Mouse (Mus musculus) kidney, adult 18-20 months (tissue): Measurements from ENCODE around the gene Sgsm2.

Source experiments
- DNase-seq: peaks from one replicate; pipeline ENCODE4 v3.0.0; 2021

Gene Sgsm2

DNA sequence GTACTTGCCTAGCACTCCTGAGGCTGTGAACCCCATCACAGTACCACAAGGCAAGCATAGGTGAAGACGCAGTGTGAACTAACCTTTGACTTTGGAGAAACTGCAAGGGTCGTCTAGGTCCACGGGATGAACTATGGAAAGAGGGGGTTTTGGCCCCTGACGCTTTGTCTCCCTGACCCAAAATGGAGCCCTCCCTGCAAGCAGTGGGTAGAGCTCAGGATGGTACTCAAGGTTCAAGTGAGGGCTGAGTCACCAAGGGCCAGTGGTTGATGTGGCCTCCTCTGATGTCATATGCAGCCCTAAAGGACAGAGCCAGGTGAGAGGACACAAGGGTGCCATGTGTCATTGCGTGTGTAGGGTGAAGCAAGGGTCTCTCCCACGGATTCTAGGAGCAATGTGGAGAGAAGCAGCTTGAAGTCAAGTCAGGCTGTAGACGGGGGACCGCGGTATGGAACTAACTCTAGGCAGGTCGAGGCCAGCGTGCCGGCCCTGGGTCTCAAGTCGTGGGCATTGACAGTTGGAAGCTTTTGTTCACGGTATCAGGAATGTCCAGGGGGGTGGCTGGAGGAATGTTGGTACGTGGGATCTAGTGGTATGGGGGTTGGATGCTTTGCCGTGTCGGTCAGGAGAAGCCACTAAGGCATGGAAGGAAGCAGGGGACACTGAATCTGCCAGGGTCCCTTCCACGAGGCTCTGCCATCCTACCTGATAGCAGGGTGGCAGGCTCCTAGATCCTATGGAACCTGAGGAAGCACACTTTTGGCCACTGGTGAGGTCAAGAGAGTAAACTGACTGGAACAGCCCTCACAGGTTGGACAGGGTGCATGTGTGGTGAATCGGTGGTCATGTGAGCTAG is 56.8 kb downstream of the Sgsm2 start:
- no peak for DNase-seq

DNA sequence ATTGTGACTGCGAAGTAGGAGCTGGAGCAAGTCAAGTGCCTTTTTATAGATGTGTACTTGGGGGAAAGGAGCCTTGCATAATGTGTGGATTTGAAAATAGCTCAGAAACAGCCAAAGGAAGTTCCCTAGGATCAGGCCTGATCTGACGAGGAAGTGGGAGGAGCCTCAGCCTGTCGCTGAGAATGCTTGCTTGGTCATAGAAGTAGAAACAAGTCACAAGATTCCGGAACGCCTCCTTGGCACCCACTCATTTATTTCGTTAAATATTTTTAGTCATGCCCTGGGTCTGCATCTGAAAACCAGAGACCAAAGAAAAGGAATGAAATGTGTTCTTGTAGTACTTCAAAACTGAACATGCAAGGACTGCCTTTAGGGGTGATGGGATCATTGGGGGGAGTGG is 57.9 kb downstream of the Sgsm2 start:
- DNase-seq: peak; percentile 83

DNA sequence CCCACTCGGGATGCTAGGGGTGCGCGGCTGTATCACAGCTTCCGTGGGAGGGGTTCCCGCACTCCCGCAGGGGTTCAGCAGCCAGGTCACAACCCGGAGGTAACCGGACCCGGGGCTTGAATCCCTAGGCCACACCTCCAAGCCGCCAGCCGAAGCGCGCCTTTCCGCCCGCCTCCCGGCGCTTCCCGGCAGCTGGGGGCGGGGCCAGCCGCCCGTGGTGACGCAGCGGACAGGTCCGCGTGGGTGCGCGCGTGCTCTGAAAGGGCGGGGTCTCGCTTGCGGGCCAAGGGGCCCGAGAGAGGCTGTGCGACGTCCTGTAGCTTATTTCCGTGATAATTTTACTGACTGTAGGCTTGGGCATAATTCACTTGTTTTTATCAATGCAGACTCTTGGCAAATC is 58.4 kb downstream of the Sgsm2 start:
- peak; percentile 96 for DNase-seq

DNA sequence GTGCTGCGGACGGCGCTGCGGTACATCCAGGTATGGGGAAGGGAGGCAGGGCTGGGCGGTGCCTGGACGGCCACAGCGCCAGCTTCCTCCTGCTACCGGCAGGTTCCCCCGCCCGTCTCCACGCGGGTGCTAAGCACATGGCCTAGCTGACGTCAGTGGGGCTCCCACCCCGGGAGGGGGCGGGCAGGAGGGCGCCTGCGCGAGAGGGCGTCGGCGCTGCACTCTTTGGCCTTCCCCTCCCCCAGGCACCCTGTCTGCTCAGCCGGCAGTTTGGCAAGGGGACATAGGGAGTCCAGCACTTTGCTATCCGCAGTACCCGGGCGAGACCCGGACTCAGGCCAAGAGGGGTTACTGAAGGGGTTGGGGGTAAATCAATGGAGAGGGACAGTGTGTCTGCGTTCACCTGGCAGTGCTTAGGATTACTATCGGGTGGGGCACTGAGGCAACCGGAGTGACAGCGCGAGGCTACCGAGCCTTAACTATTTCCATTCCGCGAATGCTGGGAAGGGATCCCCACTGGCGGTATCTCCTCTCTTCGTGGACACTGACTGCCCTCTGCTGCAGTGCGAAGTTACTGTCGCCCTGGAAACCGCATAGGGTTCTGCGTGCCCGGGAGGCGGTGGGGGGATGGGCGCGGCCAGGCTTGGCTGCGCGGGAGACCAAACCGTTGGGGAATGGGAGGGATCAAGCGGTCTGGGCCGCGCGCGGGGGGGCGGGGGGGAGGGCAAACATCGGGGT is 59.0 kb downstream of the Sgsm2 start:
- DNase-seq: peak; percentile 95

DNA sequence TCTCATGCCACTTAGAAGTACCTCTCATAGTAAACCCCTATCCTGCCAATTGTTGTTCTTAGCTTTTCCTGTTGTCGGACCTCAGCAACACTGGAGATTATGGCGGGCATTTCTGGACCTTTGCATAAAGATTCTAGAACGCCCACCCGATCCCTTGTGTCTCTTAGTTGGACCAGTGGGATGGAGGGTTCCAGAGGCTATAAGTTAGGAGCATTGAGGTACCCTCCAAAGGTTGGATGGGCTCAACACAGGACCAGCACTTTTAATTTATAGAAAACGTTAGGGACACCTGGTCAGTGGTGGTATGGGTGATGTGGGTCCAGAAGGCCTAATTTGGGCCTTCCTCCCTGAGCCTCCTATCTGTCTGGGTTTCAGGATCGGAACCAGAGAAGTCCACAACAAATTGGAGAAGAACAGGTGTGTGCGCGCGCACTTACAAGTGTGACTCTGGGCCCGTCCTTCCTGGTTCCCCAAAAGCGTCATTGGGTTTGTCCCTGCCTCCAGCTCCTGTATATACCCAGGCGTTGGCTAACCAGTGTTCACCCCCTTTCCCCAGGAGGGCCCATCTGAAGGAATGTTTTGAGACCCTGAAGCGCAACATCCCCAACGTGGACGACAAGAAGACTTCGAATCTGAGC is 59.7 kb downstream of the Sgsm2 start:
- no peak for DNase-seq

DNA sequence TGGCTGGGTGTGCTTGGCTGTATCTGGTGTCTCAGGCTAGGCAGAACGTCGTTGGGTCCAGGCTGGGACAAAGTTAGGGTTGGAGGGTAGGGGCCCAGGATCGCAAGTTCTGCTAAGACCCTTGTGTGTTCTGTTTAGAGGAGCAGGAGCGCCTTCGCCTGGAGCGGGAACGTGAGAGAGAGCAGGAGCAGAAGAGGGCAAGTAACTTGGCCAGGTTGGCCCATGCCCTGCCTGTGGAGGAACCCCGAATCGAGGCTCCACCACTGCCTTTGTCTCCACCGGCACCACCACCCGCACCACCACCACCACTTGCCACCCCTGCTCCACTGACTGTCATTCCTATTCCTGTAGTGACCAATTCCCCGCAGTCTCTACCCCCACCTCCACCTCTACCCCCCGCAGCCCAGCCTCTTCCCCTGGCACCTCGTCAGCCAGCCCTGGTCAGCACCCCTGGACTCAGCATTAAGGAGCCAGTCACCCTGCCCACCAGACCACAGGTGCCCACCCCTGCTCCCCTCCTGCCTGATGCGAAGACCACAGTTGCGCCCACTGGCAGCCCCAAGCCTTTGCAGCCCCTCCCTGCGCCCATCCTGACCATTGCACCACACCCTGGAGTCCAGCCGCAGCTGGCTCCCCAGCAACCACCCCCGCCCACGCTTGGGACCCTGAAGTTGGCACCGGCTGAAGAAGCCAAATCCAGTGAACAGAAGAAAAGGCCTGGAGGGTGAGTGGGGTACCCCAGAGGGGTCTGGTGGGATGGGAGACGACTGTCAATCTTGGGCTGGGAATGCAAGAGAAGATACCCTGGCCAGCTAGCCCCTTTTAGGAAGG is 60.4 kb downstream of the Sgsm2 start:
- no peak for DNase-seq

DNA sequence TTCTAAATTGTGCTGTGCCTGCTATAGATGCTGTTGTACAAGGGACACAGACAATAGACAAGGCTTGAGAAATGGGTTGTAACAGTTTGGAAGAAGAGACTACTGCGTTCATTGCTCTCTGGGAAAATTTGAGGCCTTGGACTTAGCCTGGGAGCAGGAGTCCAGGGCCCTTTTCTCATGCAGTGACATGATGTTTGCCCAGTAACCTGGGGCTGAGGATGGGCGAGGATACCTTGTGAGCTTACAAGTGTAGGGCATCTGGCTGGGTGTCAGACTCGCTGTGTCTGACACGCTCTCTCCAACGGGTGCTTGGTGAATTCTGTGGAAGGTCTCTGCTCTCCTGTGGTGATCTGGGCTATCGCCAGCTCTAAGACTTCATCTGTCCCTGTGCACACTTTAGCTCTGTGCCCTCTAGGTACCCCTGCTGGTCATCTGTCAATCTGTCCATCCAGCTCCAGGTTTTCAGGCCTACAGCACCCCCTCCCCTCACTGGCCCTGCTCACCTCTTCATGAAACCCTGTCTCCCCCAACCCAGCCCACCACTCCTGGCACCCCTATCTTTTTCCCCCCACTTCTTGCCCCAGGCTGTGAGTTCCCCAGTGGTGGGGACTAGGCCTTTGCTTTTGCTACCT is 61.2 kb downstream of the Sgsm2 start:
- no peak for DNase-seq

DNA sequence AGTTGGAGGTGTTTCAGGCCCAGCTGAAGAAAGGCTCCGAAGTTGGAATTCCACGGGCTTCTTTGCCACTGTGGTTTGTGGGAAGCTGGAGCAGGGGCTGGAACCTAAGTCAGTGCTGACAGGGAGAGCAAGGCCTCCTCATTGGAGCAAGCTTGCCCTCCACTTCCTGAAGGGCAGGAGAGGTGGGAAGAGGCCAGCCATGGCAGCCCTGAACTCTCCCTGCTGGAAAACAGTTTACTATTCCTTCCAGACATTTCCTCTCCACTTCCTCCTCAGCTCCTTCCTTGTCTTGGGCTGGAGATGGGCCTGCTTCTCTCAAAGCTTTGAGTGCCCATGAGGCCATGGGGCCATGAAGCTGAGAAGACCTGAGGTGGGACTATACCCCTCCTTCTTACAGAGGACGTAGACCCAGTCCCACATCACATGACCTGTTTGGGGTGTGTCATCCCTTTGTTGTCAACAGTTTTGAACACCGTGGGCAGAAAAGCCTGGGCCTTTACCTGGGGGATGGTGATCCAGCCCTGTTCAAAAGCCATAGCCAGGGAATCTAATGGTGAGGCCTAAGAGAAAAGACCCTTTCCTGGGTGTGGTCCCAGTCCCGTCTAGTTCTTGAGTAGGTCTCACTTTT is 62.1 kb downstream of the Sgsm2 start:
- DNase-seq: no peak

DNA sequence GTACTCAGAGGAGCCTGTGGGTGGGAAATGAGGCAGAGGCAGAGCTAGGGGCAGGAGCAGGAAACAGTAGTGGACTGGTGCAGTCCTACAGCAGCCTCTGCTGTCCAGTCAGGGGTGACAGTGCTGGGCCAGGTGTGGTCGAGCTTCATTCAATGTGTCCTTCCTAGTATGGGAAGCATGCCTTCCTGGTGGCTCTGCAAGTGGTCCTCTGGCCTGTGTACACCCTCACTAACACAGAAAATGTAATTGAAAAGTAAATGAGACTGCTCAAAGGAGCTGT is 62.6 kb downstream of the Sgsm2 start:
- no peak for DNase-seq

DNA sequence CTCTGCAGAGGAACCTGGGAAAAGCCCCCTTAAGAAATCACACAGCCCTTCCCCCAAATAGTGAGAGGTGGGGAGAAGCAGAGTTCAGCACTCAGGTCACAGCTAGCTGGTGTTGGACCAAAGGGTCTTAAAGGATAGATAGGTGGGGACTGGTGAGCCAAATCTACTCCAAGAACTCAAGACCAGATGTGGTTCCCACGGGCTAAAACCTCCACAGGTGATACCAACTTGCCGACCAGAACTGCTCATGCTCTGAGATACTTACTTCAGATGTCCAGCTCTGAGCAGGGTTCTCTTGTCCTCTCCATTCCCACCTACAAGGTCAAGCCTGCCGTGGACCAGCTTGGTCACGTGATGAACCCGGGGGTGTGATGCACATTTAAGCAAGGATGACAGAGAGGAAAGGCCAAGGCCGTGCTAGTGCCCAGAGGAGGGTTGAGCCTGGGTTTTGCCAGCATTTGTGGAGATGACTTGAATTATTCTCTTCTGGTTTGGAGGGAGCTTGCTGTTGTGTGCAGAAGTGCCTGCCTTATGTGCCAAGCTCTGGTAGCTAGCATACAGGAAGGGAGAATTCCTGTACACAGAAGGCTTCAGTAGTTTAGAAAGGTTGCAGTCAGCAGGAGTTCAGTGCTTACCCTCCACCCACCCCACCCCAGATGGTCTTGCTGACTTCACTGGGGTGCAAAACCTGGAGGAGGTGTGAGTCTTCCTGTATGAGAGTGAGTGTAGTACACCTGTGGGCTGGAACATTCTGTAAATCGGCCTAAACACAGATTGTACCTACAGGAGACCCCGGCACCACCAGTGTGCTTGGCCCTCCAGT is 63.1 kb downstream of the Sgsm2 start:
- DNase-seq: no peak

DNA sequence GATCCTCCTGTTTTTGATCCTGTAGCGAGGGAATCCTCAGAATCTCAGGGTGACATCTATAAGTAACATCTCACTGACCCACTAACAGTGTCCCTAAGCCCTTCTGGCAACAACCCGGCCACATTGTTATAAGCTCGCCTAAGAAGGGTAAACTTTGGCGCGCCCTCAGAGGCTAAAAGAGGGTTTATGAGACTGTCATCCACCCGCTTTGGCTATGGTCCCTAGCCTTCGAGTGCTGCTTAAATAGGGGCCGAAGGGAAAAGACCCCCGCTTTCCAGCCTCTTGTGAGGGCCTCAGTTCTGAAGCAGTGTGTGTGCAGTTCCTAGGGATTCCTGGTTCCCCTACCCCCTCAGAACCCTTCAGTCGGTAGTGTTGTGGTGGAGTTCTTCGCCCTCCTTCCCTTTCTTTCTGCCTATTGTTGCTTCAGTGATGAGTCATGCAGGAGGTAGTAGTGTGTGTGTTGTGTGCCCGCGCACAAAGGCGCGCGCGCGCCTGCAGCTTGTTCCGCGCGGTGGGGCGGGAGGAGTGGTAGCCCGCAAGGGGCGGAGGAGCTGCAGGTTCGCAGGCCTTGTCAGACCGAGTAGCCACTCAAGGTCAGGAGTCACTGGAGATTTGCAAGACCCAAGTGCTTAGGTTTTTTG is 64.2 kb downstream of the Sgsm2 start:
- DNase-seq: peak; percentile 67

DNA sequence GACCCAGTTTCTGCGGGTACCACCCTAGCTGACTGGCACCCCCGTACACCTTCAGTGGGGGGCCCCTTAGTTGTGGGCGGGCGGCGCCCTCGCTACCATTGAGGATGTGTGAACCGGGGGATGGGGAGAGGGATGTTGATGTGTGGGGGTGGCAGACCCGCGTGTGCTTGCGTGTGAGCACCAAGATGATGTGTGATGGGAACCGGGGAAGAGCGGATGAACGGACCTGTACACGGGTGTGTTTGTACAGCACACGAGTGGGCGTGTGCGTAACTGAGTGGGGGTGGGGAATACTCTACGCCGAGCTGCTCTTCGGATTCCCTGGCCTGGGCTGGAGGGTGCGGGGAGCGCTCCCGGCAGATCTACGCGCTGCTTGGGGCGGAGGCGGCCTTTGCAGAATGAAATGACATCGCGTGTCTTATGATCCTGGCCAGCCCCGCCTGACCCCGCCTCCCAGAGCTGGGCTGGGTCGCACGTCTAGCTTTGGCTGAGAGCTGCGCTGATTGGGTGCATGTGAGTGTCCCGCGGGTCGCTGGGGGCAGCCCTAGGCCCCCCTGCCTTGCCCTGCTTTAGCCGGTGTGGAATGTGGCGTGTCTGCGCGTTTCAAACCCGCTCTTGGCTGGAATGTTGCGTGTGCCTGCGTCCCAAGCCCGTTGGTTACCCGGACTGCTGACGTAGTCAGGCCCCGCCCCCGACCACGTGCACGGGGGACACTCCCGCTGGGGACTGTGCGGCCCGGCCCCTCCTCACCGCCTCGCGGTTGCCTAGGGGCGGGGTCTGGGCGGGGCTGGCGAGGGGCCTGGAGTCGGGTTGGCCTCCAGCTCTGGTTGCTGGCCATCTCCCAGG is 65.0 kb downstream of the Sgsm2 start:
- peak; percentile 100 for DNase-seq

DNA sequence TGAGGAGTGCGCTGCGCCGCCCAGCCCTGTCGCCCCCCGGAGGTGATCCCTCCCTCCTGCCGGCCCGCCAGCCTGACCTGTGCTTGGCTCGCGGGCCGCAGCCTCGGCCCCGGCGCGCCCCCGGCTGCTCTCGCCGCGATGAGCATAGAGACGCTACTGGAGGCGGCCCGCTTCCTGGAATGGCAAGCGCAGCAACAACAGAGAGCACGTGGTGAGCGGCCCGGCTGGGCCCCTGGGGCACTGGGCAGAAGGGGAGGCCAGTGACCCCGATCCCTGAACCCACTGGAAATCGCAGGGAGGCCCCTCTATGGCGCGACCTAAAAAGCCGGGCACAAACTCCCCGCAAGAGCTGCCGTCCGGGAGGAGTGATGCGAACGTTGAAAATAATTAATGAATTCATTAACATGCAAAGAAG is 65.7 kb downstream of the Sgsm2 start:
- peak; percentile 71 for DNase-seq

DNA sequence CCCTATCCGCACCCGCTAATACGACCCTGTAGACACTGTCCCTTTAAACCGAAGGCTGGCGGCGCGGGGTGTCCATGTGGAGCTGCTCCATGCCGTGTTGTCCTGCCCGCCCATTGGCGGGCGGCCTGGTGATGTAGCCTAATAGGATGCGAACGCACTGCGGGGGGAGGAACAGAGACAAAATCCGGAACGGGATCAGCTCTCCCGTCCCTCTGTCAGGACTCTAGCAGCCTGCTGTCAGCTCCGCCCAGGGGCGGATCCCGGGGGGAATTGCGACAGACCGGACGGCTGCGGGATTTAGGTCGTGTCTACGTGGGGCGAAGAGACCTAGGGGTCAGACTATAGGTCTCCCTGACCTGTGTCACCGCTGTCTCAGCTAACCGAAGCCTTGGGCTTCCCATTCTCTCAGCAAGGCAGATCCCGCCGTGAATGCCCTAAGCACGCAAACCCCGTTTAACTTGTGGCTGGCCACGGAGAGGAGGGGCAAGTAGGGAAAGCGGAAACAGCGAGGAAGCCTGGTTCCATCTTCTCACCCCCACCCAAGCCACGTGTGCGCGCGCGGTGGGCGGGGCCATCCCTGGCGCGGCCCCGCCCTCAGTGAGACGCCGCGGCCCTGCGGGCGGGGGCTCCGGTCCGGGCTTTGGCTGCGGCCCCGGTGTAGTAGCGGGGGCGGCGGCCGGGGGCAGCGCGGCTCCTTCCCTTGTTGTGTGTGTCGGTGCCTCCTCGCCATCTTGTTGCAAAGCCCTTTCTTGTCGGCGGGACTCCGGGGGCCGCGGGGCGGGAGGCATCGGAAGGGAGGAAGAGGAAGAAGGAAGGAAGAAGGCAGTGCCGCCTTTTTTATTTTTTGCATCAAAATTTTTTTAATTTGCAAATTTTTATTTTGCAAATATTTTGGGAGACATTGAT is 66.4 kb downstream of the Sgsm2 start, which contains the start of gene Mnt:
TSS of gene Mnt (plus strand) at position 665 of the 906 bp plus-strand sequence.
- peak; percentile 99 for DNase-seq

DNA sequence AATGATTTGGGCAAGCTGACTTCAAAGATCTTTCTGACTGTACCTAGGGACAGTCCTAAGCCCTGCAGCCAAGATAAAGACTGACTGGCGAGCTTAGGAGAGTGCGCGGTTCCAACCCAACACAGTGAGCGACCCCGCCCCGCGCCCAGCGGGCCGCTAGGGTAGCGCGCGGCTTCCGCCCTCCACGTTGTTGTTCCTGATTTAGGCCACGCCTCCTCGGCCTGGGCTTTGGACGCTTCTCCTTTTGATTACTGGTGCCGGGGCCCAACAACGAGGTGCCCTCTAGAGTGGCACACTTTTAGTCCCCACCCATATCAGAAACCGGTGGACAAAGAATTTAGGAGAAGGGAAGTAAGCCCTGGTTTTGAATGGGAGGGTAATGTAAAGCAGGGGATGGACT is 67.0 kb downstream of the Sgsm2 start:
- DNase-seq: peak; percentile 85

DNA sequence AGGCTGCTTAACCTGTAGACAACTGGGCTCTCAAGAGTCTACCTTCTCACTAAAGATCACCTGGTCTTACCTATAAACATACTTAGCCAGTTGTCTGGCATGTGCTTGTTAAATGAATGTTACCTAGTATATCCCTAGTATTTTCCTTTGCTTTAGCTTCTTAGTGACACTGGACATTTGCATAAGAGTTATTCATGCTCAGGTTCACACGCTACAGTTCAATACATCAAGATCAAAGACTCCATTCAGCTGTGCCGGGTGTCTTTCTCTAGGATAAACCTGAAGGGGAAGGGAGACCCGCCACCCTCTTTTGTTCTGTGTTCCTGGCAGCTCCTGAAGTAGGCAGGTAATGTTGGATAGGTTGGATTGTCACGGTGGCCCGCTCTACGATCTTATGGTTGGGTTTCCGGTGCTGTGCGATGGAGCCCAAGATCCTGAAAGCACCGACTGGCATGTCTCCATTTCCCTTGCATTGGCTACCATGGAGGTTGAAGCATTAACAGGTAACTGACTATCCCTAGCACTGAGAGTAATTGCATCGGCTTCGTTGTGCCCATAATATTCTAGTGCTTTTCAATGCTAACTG is 67.8 kb downstream of the Sgsm2 start:
- DNase-seq: no peak

DNA sequence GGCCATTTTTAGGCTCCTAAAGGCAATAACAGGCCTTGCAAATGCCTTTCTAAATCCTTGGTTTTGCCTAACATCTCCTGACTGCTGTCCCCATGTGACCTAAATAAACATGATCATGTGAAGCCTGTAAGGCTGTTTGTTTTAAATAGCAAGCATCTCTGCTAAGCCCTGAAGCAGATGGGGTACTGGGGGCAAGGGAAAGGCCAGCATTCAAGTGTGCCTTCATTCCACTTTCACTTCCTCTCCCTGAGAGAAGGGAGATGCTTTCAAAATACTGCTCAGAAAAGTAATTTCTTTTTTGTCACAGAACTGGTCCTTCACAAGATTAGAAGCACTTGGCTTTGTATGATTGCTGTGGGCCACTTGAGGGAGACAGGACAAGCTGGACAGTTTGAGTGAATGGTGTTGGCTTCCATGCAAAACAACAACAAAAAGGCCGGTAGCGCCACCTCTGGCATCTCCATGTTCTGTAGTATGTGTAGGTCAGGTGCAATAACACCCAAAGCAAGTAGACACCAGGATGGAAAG is 68.4 kb downstream of the Sgsm2 start:
- no peak for DNase-seq
